Mouse (Mus musculus) E14TG2a.4 (cell line): ENCODE measurements around the gene Slc24a5.
"Not testable (repeated sequence)": the region's sequence is repeated elsewhere in the genome, so short reads cannot be mapped to it uniquely, and the experiment has no call there.

ENCODE experiments used
- CTCF ChIP-seq: conservative IDR thresholded peaks from 2 replicates; pipeline ENCODE4 v1.5.1; 2014; ENCODE audit warnings: low read length
- NANOG ChIP-seq: IDR thresholded peaks from 2 replicates; pipeline ENCODE4 v1.6.1; 2014; ENCODE audit warnings: borderline replicate concordance, low read length, mixed read lengths

GRCm38 (mm10) chr2:125104491-125104890 is 36.6 kb downstream of the Slc24a5 start:
- not testable (repeated sequence) for TF ChIP-seq CTCF, NANOG
